Mouse (Mus musculus) WW6 (cell line): ENCODE data around the gene Mis18a.

ENCODE experiments used
- DNase-seq: peaks from one replicate; pipeline ENCODE4 v3.0.0-alpha.2; 2013; ENCODE audit warnings: low read depth, low spot score

The Mis18a gene

GRCm38 (mm10) chr16:90704161-90704825 is 22.9 kb downstream of the Mis18a start:
- no peak for DNase-seq

GRCm38 (mm10) chr16:90703646-90704045 is 23.6 kb downstream of the Mis18a start:
- DNase-seq = no peak

GRCm38 (mm10) chr16:90701541-90701940 is 25.7 kb downstream of the Mis18a start:
- peak; percentile 31 for DNase-seq

GRCm38 (mm10) chr16:90699390-90699789 is 27.8 kb downstream of the Mis18a start:
- DNase-seq = no peak

- DNase-seq = no peak
These were observed 30.9 kb downstream of the Mis18a start for GRCm38 (mm10) chr16:90696306-90696705.

- DNase-seq = no peak
These were observed 32.1 kb downstream of the Mis18a start for GRCm38 (mm10) chr16:90695121-90695520.

GRCm38 (mm10) chr16:90694719-90695118 is 32.5 kb downstream of the Mis18a start:
- peak; percentile 70 for DNase-seq

GRCm38 (mm10) chr16:90693625-90694024 is 33.6 kb downstream of the Mis18a start:
- no peak for DNase-seq

- DNase-seq = no peak
These were observed 34.4 kb downstream of the Mis18a start for GRCm38 (mm10) chr16:90692704-90693385.

- no peak for DNase-seq
These were observed 39.4 kb downstream of the Mis18a start for GRCm38 (mm10) chr16:90687687-90688263.

- no peak for DNase-seq
These were observed 40.2 kb downstream of the Mis18a start for GRCm38 (mm10) chr16:90687011-90687410.

GRCm38 (mm10) chr16:90684092-90684491 is 43.1 kb downstream of the Mis18a start:
- DNase-seq = no peak

GRCm38 (mm10) chr16:90679984-90680383 is 47.2 kb downstream of the Mis18a start:
- no peak for DNase-seq

- peak; percentile 36 for DNase-seq
These were observed 48.4 kb downstream of the Mis18a start for GRCm38 (mm10) chr16:90678820-90679219.

GRCm38 (mm10) chr16:90676920-90677574 is 50.2 kb downstream of the Mis18a start:
- no peak for DNase-seq

GRCm38 (mm10) chr16:90674651-90675050 is 52.6 kb downstream of the Mis18a start:
- no peak for DNase-seq

- no peak for DNase-seq
These were observed 53.5 kb downstream of the Mis18a start for GRCm38 (mm10) chr16:90673507-90674354.
